Mouse (Mus musculus) cortical plate, adult 2 months (tissue): Measurements from ENCODE around the gene Guca2b.

Experiments used
- CTCF ChIP-seq: fragments of 200-500 bp; IDR thresholded peaks from 2 replicates; pipeline ENCODE4 v1.5.1; 2011; ENCODE audit warnings: mild to moderate bottlenecking, control low read depth, low read length; ENCODE audit not compliant: insufficient read depth; ENCODE audit errors: extremely low read depth
- POLR2A ChIP-seq: fragments of 200-500 bp; IDR thresholded peaks from 2 replicates; pipeline ENCODE4 v1.6.1; 2011; ENCODE audit warnings: mild to moderate bottlenecking, low read length, control low read depth; ENCODE audit not compliant: insufficient read depth; ENCODE audit errors: extremely low read depth

GRCm38 (mm10) chr4:119657011-119657410, 1.7 kb downstream of the Guca2b start:
- TF ChIP-seq CTCF (no peak), POLR2A (no peak)
